Mouse (Mus musculus) kidney, postnatal 0 days (tissue): ENCODE measurements at regions not wholly inside any gene's neighbourhood (a gene's known extent, or its start where the extent isn't known, plus 50 kb on each side); places are given as distances from the start of the nearest gene placed in this dataset.

Experiments
- ATAC-seq: fragments of 200-750 bp; cut with Nextera tagmentation; replicated peaks from 2 replicates; pipeline ENCODE4 v1.8.0; 2017; ENCODE audit warnings: low read depth, moderate number of reproducible peaks, moderate TSS enrichment, moderate library complexity; ENCODE audit not compliant: low FRiP score
- DNase-seq: peaks from one replicate; pipeline ENCODE4 v3.0.0-alpha.2; 2016; ENCODE audit warnings: low spot score
- H3K27ac ChIP-seq: fragments of 300-500 bp; sonication (generic); 2 replicates; pipeline ENCODE4 v1.5.1; 2014; ENCODE audit warnings: mild to moderate bottlenecking
- H3K27me3 ChIP-seq: fragments of 300-500 bp; sonication (generic); 2 replicates; pipeline ENCODE4 v1.6.1; 2014; ENCODE audit warnings: low read length, mixed read lengths; ENCODE audit not compliant: insufficient read depth
- H3K36me3 ChIP-seq: fragments of 300-500 bp; sonication (generic); 2 replicates; pipeline ENCODE4 v1.6.1; 2014; ENCODE audit warnings: low read length, mixed read lengths; ENCODE audit not compliant: insufficient read depth
- H3K4me1 ChIP-seq: fragments of 300-500 bp; sonication (generic); replicated peaks from 2 replicates; pipeline ENCODE4 v1.6.1; 2014; ENCODE audit warnings: antibody characterized with exemption, low read length, mixed read lengths; ENCODE audit not compliant: insufficient read depth
- H3K4me2 ChIP-seq: fragments of 300-500 bp; sonication (generic); 2 replicates; pipeline ENCODE4 v1.6.1; 2014; ENCODE audit warnings: mild to moderate bottlenecking, low read length, moderate library complexity, mixed read lengths
- H3K4me3 ChIP-seq: fragments of 300-500 bp; sonication (generic); replicated peaks from 2 replicates; pipeline ENCODE4 v1.5.1; 2014; ENCODE audit warnings: low read depth, low read length
- H3K9ac ChIP-seq: fragments of 300-500 bp; sonication (generic); 2 replicates; pipeline ENCODE4 v1.6.1; 2014; ENCODE audit warnings: low read depth, low read length
- H3K9me3 ChIP-seq: fragments of 300-500 bp; sonication (generic); replicated peaks from 2 replicates; pipeline ENCODE4 v1.6.1; 2016; ENCODE audit warnings: low read length, inconsistent platforms, mixed read lengths
- CTCF ChIP-seq: IDR thresholded peaks from 2 replicates; pipeline ENCODE4 v1.5.1; 2016; ENCODE audit warnings: antibody characterized with exemption, low read depth, mild to moderate bottlenecking, moderate library complexity
- WGBS: fragments of 180-500 bp; shearing (Covaris S2); extraction: QIAGEN DNeasy Blood & Tissue Kit; methylation state at CpG from one replicate; pipeline ENCODE4 v1.1.7; 2014; 5-methylcytosine and 5-hydroxymethylcytosine counted together

GRCm38 (mm10) chr5:119072712-119073111, 512.2 kb downstream of the Med13l start:
- 95% methylated on average over 14 of the region's 14 CpGs for WGBS
- TF ChIP-seq CTCF: no peak
- Histone ChIP-seq H3K36me3 (no peaks in the 10 kb centered on the region), H3K9me3 (no peaks in the 10 kb centered on the region), H3K27ac (no peak overlapping the region), H3K9ac (no peak overlapping the region), H3K4me1 (no peaks in the 10 kb centered on the region), H3K27me3 (no peaks in the 10 kb centered on the region), H3K4me2 (no peak overlapping the region), H3K4me3 (no peak overlapping the region)
- DNase-seq (no peak), ATAC-seq (no peak)

GRCm38 (mm10) chr5:119080747-119081146, 520.3 kb downstream of the Med13l start:
- Histone ChIP-seq H3K4me1 (no peaks in the 10 kb centered on the region), H3K27ac (no peak overlapping the region), H3K9me3 (no peaks in the 10 kb centered on the region), H3K4me2 (no peak overlapping the region), H3K4me3 (no peak overlapping the region), H3K36me3 (no peaks in the 10 kb centered on the region), H3K9ac (no peak overlapping the region), H3K27me3 (no peaks in the 10 kb centered on the region)
- no peak for TF ChIP-seq CTCF
- ATAC-seq (no peak), DNase-seq (no peak)
- 88% methylated on average over 5 of the region's 5 CpGs for WGBS

GRCm38 (mm10) chr5:119082895-119083294, 522.4 kb downstream of the Med13l start:
- no peak for ATAC-seq
- Histone ChIP-seq H3K4me2 (no peak overlapping the region), H3K4me3 (no peak overlapping the region), H3K27ac (no peak overlapping the region), H3K4me1 (peaks cover 8% of the 10 kb centered on the region; the same call in 1 of the 2 replicates), H3K36me3 (no peaks in the 10 kb centered on the region), H3K27me3 (no peaks in the 10 kb centered on the region), H3K9ac (no peak overlapping the region), H3K9me3 (no peaks in the 10 kb centered on the region)
- 59% methylated on average over 15 of the region's 15 CpGs for WGBS
- TF ChIP-seq CTCF: no peak
- no peak for DNase-seq

- H3K4me2 ChIP-seq: peak overlapping the region; percentile 41
- WGBS: 7% methylated on average over 17 of the region's 17 CpGs
- no peak overlapping the region for H3K27ac ChIP-seq
- H3K27me3 ChIP-seq: no peaks in the 10 kb centered on the region
- DNase-seq (peak; percentile 35), ATAC-seq (no peak)
- H3K4me1 ChIP-seq: no peaks in the 10 kb centered on the region
- 0 out of 2 replicates have a peak overlapping the region, but pooled peaks have one; percentile 9 for H3K4me3 ChIP-seq
- no peaks in the 10 kb centered on the region for H3K9me3 ChIP-seq
- no peak overlapping the region for H3K9ac ChIP-seq
- no peak for TF ChIP-seq CTCF
- no peaks in the 10 kb centered on the region for H3K36me3 ChIP-seq
These were observed 537.2 kb downstream of the Med13l start for GRCm38 (mm10) chr5:119097576-119098193.

- Histone ChIP-seq H3K4me3 (no peak overlapping the region), H3K4me2 (no peak overlapping the region), H3K36me3 (no peaks in the 10 kb centered on the region), H3K27ac (no peak overlapping the region), H3K9ac (no peak overlapping the region), H3K9me3 (no peaks in the 10 kb centered on the region), H3K4me1 (no peaks in the 10 kb centered on the region), H3K27me3 (no peaks in the 10 kb centered on the region)
- DNase-seq (no peak), ATAC-seq (no peak)
- WGBS: 79% methylated on average over 6 of the region's 6 CpGs
- no peak for TF ChIP-seq CTCF
These were observed 539.3 kb downstream of the Med13l start for GRCm38 (mm10) chr5:119099817-119100216.

- TF ChIP-seq CTCF: peak; percentile 43; the same call in 1 of the 2 replicates
- DNase-seq (no peak), ATAC-seq (no peak)
- no peaks in the 10 kb centered on the region for H3K9me3 ChIP-seq
- WGBS: 38% methylated on average over 1 of the region's 1 CpGs
- H3K4me2 ChIP-seq: no peak overlapping the region
- no peaks in the 10 kb centered on the region for H3K36me3 ChIP-seq
- no peaks in the 10 kb centered on the region for H3K4me1 ChIP-seq
- H3K4me3 ChIP-seq: no peak overlapping the region
- no peaks in the 10 kb centered on the region for H3K27me3 ChIP-seq
- no peak overlapping the region for H3K9ac ChIP-seq
- H3K27ac ChIP-seq: no peak overlapping the region
These were observed 543.0 kb downstream of the Med13l start for GRCm38 (mm10) chr5:119103503-119103902.

- no peaks in the 10 kb centered on the region for H3K9me3 ChIP-seq
- no peaks in the 10 kb centered on the region for H3K27me3 ChIP-seq
- 79% methylated on average over 4 of the region's 4 CpGs for WGBS
- no peak overlapping the region for H3K4me2 ChIP-seq
- H3K4me1 ChIP-seq: no peaks in the 10 kb centered on the region
- no peaks in the 10 kb centered on the region for H3K36me3 ChIP-seq
- TF ChIP-seq CTCF: no peak
- ATAC-seq (no peak), DNase-seq (no peak)
- no peak overlapping the region for H3K27ac ChIP-seq
- no peak overlapping the region for H3K4me3 ChIP-seq
- H3K9ac ChIP-seq: no peak overlapping the region
These were observed 547.4 kb downstream of the Med13l start for GRCm38 (mm10) chr5:119107898-119108297.
